8 mouse cellular contexts compared by ENCODE assay signal in genomic region chr2:103424349-103425026, GRCm38 (mm10). TPM values are rescaled to one million over a fixed set of nuclear protein-coding genes. Genes with fewer than 3 reads are reported as not detected.
DNase-seq lines count a peak whose midpoint lies in the region; ATAC-seq and TF ChIP-seq lines count a peak whose summit lies in the region.

No protein-coding gene starts in this region.

- no peak overlapping the region for H3K9ac ChIP-seq in limb, embryonic 13.5 days
- no peak overlapping the region for H3K9ac ChIP-seq in neural tube, embryonic 11.5 days (ENCODE audit: low read length)
- no peak overlapping the region for H3K9ac ChIP-seq in stomach, postnatal 0 days (ENCODE audit: low read length)

- H3K27me3 ChIP-seq in kidney, adult 2 months (replicated peaks; ENCODE audit: control insufficient read depth, insufficient read depth, low read length), result no peaks in the 10 kb centered on the region
- no peaks in the 10 kb centered on the region for H3K27me3 ChIP-seq in limb, embryonic 13.5 days
- no peaks in the 10 kb centered on the region for H3K27me3 ChIP-seq in neural tube, embryonic 11.5 days (ENCODE audit: control insufficient read depth, insufficient read depth, low read length)
- H3K27me3 ChIP-seq in stomach, postnatal 0 days (ENCODE audit: control insufficient read depth, insufficient read depth, low read length), result no peaks in the 10 kb centered on the region

- no peak overlapping the region for H3K27ac ChIP-seq in kidney, adult 2 months (ENCODE audit: insufficient read depth, low read depth, low read length)
- H3K27ac ChIP-seq in limb, embryonic 13.5 days, result no peak overlapping the region
- no peak overlapping the region for H3K27ac ChIP-seq in neural tube, embryonic 11.5 days (ENCODE audit: low read depth, low read length)
- H3K27ac ChIP-seq in stomach, postnatal 0 days (replicated peaks), result no peak overlapping the region

- peak; percentile 88 for ATAC-seq in common myeloid progenitor, adult 5-6 weeks (replicated peaks; ENCODE audit: low read depth, poor library complexity, severe bottlenecking)
- no peak; the same call in 1 of the 2 replicates for ATAC-seq in limb, embryonic 13.5 days (ENCODE audit: low FRiP score, low read depth)
- no peak for ATAC-seq in neural tube, embryonic 11.5 days (ENCODE audit: insufficient read depth, low FRiP score, low TSS enrichment)
- ATAC-seq in stomach, postnatal 0 days (ENCODE audit: low FRiP score, low TSS enrichment), result no peak; the same call in 1 of the 2 replicates

- no peaks in the 10 kb centered on the region for H3K4me1 ChIP-seq in kidney, adult 2 months (ENCODE audit: control insufficient read depth, insufficient read depth, low read length)
- H3K4me1 ChIP-seq in limb, embryonic 13.5 days, result no peaks in the 10 kb centered on the region
- no peaks in the 10 kb centered on the region for H3K4me1 ChIP-seq in neural tube, embryonic 11.5 days (ENCODE audit: control insufficient read depth, insufficient read depth, low read length)
- no peaks in the 10 kb centered on the region for H3K4me1 ChIP-seq in stomach, postnatal 0 days (replicated peaks; ENCODE audit: control insufficient read depth, insufficient read depth)

- peak overlapping the region; percentile 14; the same call in 1 of the 2 replicates for H3K4me2 ChIP-seq in limb, embryonic 13.5 days (replicated peaks)
- H3K4me2 ChIP-seq in neural tube, embryonic 11.5 days (ENCODE audit: low read depth), result no peak overlapping the region
- H3K4me2 ChIP-seq in stomach, postnatal 0 days (replicated peaks; ENCODE audit: low read depth), result peak overlapping the region; percentile 38

- H3K36me3 ChIP-seq in kidney, adult 2 months (ENCODE audit: control insufficient read depth, insufficient read depth, low read length), result no peaks in the 10 kb centered on the region
- H3K36me3 ChIP-seq in limb, embryonic 13.5 days, result no peaks in the 10 kb centered on the region
- no peaks in the 10 kb centered on the region for H3K36me3 ChIP-seq in neural tube, embryonic 11.5 days (ENCODE audit: control insufficient read depth, insufficient read depth, low read length)
- H3K36me3 ChIP-seq in stomach, postnatal 0 days (ENCODE audit: control insufficient read depth, insufficient read depth, low read length), result no peaks in the 10 kb centered on the region

- no peak for TF ChIP-seq EP300 in stomach, postnatal 0 days (optimal IDR thresholded peaks at IDR 0.05)

- no peak for TF ChIP-seq POLR2A in kidney, adult 2 months (IDR thresholded peaks at IDR 0.05; ENCODE audit: low read depth, low read length)

- no peaks in the 10 kb centered on the region for H3K9me3 ChIP-seq in limb, embryonic 13.5 days
- no peaks in the 10 kb centered on the region for H3K9me3 ChIP-seq in neural tube, embryonic 11.5 days (ENCODE audit: control insufficient read depth, low read length)
- no peaks in the 10 kb centered on the region for H3K9me3 ChIP-seq in stomach, postnatal 0 days (ENCODE audit: control insufficient read depth, low read length)

- WGBS in kidney, adult 2 months, result 29% methylated on average over 12 of the region's 12 CpGs
- 29% methylated on average over 12 of the region's 12 CpGs for WGBS in limb, embryonic 13.5 days
- 39% methylated on average over 12 of the region's 12 CpGs for WGBS in neural tube, embryonic 11.5 days
- 23% methylated on average over 12 of the region's 12 CpGs for WGBS in stomach, postnatal 0 days

- peak; percentile 83 for TF ChIP-seq CTCF in kidney, adult 2 months (conservative IDR thresholded peaks at IDR 0.05; ENCODE audit: insufficient read depth, insufficient read length, low read depth, low read length)
- peak; percentile 87 for TF ChIP-seq CTCF in stomach, postnatal 0 days (IDR thresholded peaks at IDR 0.05; ENCODE audit: low read depth)

- H3K4me3 ChIP-seq in kidney, adult 2 months (ENCODE audit: insufficient read depth, low read depth, low read length), result no peak overlapping the region
- H3K4me3 ChIP-seq in limb, embryonic 13.5 days, result no peak overlapping the region
- H3K4me3 ChIP-seq in neural tube, embryonic 11.5 days (ENCODE audit: low read depth, low read length), result no peak overlapping the region
- peak overlapping the region; percentile 20 for H3K4me3 ChIP-seq in stomach, postnatal 0 days (ENCODE audit: low read depth, low read length)

- DNase-seq in urinary bladder, postnatal 25 days (ENCODE audit: low spot score), result peak; percentile 54
- no peak for DNase-seq in urinary bladder, postnatal 4 days (ENCODE audit: low spot score in 2 of 2)
- peak; percentile 57 for DNase-seq in gastrocnemius, postnatal 10 days
- DNase-seq in kidney, adult 2 months, result peak; percentile 63
- DNase-seq in neural tube, embryonic 11.5 days (ENCODE audit: low spot score), result peak; percentile 69
- DNase-seq in stomach, postnatal 0 days (ENCODE audit: low spot score), result peak; percentile 66

RNA-seq across cellular contexts. Expression of gene Elf5, which starts 13.0 kb away (rescaled TPM):
- not detected in 2 replicates for total RNA-seq in common myeloid progenitor, adult 5-6 weeks (2017)
- total RNA-seq in gastrocnemius, postnatal 10 days (2021), result not detected
- polyA plus RNA-seq in kidney, adult 2 months (2012; rRNA removed), result 7.8 and 10.5 TPM in 2 replicates
- polyA plus RNA-seq in limb, embryonic 13.5 days (2015; fragmentation: Nextera tagmentation; extraction: Ambion mirVana), result 0.17 and 0.29 TPM in 2 replicates
- polyA plus RNA-seq in neural tube, embryonic 11.5 days (2014; fragmentation: Nextera tagmentation; extraction: Ambion mirVana), result not detected in 2 replicates
- polyA plus RNA-seq in stomach, postnatal 0 days (2015; fragmentation: Nextera tagmentation; extraction: Ambion mirVana), result 14.2 and 14.4 TPM in 2 replicates

Comparison
In these comparisons a context has a peak if more than half of its experiments do, and no peak if none do; other contexts are left out.
1. DNase-seq: peak in urinary bladder, postnatal 25 days (single experiment), gastrocnemius, postnatal 10 days (single experiment), kidney, adult 2 months (single experiment), neural tube, embryonic 11.5 days (single experiment) and stomach, postnatal 0 days (single experiment); none in urinary bladder, postnatal 4 days (0 of 2).